Mouse (Mus musculus) liver, embryonic 16.5 days (tissue): ENCODE measurements around the gene Pspn. TPM values are rescaled to one million over a fixed set of nuclear protein-coding genes. Genes with fewer than 3 reads are reported as not detected.

Experiments
- ATAC-seq: fragments of 200-750 bp; cut with Nextera tagmentation; 2 replicates; pipeline ENCODE4 v1.8.0; 2017; ENCODE audit warnings: low read depth, mild to moderate bottlenecking, moderate number of reproducible peaks, moderate library complexity
- H3K27ac ChIP-seq: fragments of 300-500 bp; sonication (generic); 2 replicates; pipeline ENCODE4 v1.5.1; 2014; ENCODE audit warnings: mild to moderate bottlenecking, low read length
- H3K27me3 ChIP-seq: fragments of 300-500 bp; sonication (generic); 2 replicates; pipeline ENCODE4 v1.6.1; 2014; ENCODE audit warnings: low read depth, low read length, mixed read lengths; ENCODE audit not compliant: control insufficient read depth, insufficient read depth
- H3K36me3 ChIP-seq: fragments of 300-500 bp; sonication (generic); 2 replicates; pipeline ENCODE4 v1.6.1; 2014; ENCODE audit warnings: mild to moderate bottlenecking; ENCODE audit not compliant: control insufficient read depth, insufficient read depth
- H3K4me1 ChIP-seq: fragments of 300-500 bp; sonication (generic); 2 replicates; pipeline ENCODE4 v1.6.1; 2014; ENCODE audit warnings: low read depth, low read length, mixed read lengths; ENCODE audit not compliant: control insufficient read depth
- H3K4me2 ChIP-seq: fragments of 300-500 bp; sonication (generic); 2 replicates; pipeline ENCODE4 v1.6.1; 2014; ENCODE audit warnings: low read depth, low read length, mixed read lengths
- H3K4me3 ChIP-seq: fragments of 300-500 bp; sonication (generic); 2 replicates; pipeline ENCODE4 v1.5.1; 2014; ENCODE audit warnings: low read depth, mild to moderate bottlenecking, low read length
- H3K9ac ChIP-seq: fragments of 300-500 bp; sonication (generic); 2 replicates; pipeline ENCODE4 v1.6.1; 2014; ENCODE audit warnings: low read depth, low read length
- H3K9me3 ChIP-seq: fragments of 300-500 bp; sonication (generic); replicated peaks from 2 replicates; pipeline ENCODE4 v1.6.1; 2016; ENCODE audit warnings: low read length; ENCODE audit not compliant: control insufficient read depth
- WGBS: fragments of 180-500 bp; shearing (Covaris S2); extraction: QIAGEN DNeasy Blood & Tissue Kit; methylation state at CpG from one replicate; pipeline ENCODE4 v1.1.7; 2014; ENCODE audit not compliant: insufficient replicate concordance; 5-methylcytosine and 5-hydroxymethylcytosine counted together
- polyA plus RNA-seq: library from polyadenylated mRNA; unstranded; fragments of >200 nt; fragmentation: Nextera tagmentation; extraction: Ambion mirVana; gene quantifications from 2 replicates; pipeline ENCODE4 v1.2.1, GENCODE M21; 2015

The Pspn gene
- polyA plus RNA-seq, 1 experiment from 2014 or later = not detected

- H3K4me3 ChIP-seq = peak overlapping the region; percentile 73
- WGBS = 67% methylated on average over 7 of the region's 7 CpGs
Measured at GRCm38 (mm10) chr17:56988921-56989430, 10.8 kb downstream of the Pspn start.

GRCm38 (mm10) chr17:56988441-56988840 is 11.4 kb downstream of the Pspn start:
- Histone ChIP-seq H3K4me3 (no peak overlapping the region), H3K4me2 (no peak overlapping the region), H3K9ac (no peak overlapping the region), H3K27me3 (no peaks in the 10 kb centered on the region), H3K9me3 (no peaks in the 10 kb centered on the region), H3K36me3 (peaks cover 8% of the 10 kb centered on the region), H3K27ac (no peak overlapping the region), H3K4me1 (peaks cover 15% of the 10 kb centered on the region)
- WGBS = 73% methylated on average over 7 of the region's 7 CpGs
- no peak for ATAC-seq

More at GRCm38 (mm10) chr17:56988921-56989430, 10.8 kb downstream of the Pspn start:
- Histone ChIP-seq H3K4me2 (peak overlapping the region; percentile 87), H3K9ac (no peak overlapping the region), H3K27me3 (no peaks in the 10 kb centered on the region), H3K27ac (no peak overlapping the region), H3K9me3 (no peaks in the 10 kb centered on the region), H3K4me1 (peaks cover 15% of the 10 kb centered on the region), H3K36me3 (peaks cover 12% of the 10 kb centered on the region)
- no peak for ATAC-seq

DNA sequence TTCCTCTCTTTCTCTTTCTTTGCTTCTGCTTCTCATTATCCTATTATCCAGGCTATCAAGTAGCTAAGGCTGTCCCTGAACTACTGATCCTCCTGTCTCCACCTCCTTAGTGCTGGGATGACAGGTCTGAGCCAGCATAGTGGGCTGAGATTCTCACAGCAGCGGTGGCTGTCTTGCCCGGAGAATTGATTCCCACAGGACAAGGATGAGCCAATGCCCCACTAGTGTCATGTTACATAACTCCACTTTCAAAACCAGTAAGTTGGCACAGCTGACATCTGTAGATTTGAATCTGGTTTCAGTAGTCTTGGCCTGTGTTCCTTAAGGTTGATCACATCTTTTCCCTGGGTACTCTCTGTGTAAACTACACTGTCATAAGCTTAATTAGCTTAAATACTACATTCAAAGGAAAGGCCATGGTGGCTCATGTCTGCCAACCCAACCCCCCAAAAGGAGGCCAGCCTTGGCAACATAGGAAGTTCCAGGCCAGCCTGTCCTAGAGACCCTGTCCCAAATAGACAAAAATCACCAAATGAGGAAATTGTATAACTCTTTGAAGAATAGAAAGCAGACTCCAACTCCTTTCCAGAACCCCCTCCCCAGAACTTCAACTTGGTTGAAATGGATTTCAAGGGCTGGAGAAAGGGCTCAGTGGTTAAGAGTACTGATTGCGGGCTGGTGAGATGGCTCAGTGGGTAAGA is 13.6 kb downstream of the Pspn start:
- Histone ChIP-seq H3K4me3 (no peak overlapping the region), H3K9me3 (no peaks in the 10 kb centered on the region), H3K4me2 (no peak overlapping the region), H3K36me3 (no peaks in the 10 kb centered on the region), H3K9ac (no peak overlapping the region), H3K27me3 (no peaks in the 10 kb centered on the region), H3K27ac (no peak overlapping the region), H3K4me1 (peaks cover 14% of the 10 kb centered on the region)
- 74% methylated on average over 3 of the region's 3 CpGs for WGBS
- no peak for ATAC-seq

GRCm38 (mm10) chr17:56985656-56986055 is 14.2 kb downstream of the Pspn start:
- Histone ChIP-seq H3K27ac (no peak overlapping the region), H3K27me3 (no peaks in the 10 kb centered on the region), H3K36me3 (no peaks in the 10 kb centered on the region), H3K4me3 (no peak overlapping the region), H3K4me2 (no peak overlapping the region), H3K9ac (no peak overlapping the region), H3K4me1 (peaks cover 8% of the 10 kb centered on the region), H3K9me3 (no peaks in the 10 kb centered on the region)
- no peak for ATAC-seq
- 61% methylated on average over 3 of the region's 3 CpGs for WGBS

GRCm38 (mm10) chr17:56984886-56985285 is 14.9 kb downstream of the Pspn start:
- Histone ChIP-seq H3K9ac (no peak overlapping the region), H3K27me3 (no peaks in the 10 kb centered on the region), H3K36me3 (no peaks in the 10 kb centered on the region), H3K4me2 (no peak overlapping the region), H3K4me3 (no peak overlapping the region), H3K27ac (no peak overlapping the region), H3K9me3 (no peaks in the 10 kb centered on the region), H3K4me1 (peaks cover 5% of the 10 kb centered on the region)
- ATAC-seq = no peak
- 67% methylated on average over 9 of the region's 9 CpGs for WGBS

DNA sequence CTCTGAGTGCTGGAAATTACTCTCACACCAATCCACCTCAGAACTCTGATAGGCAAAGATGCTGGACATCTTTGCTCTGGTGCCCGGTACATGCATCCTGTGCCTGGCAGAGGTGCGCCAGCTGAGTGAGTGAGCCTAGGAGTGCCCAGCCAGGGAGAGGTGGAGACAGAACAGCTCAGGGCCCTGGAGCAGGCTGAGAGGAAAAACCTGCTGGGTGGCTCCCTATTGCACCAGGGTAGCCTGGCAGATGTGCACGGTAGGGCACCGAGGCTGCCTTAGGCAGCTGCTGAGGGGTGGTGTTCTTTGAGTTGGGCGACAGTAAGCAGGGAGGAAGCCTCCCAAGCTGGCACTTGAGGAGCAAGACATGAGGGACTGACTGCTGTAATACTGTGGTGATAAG is 17.8 kb downstream of the Pspn start, which contains the start of gene Acer1:
Gene Acer1 (minus strand): TSS at position 114 of the 400 bp plus-strand sequence.
- no peak for ATAC-seq
- H3K27me3 ChIP-seq = no peaks in the 10 kb centered on the region

GRCm38 (mm10) chr17:56981049-56981448 is 18.8 kb downstream of the Pspn start:
- H3K4me1 ChIP-seq = no peaks in the 10 kb centered on the region
- H3K27me3 ChIP-seq = no peaks in the 10 kb centered on the region
- 58% methylated on average over 7 of the region's 7 CpGs for WGBS
- H3K9me3 ChIP-seq = no peaks in the 10 kb centered on the region
- H3K27ac ChIP-seq = no peak overlapping the region
- no peak overlapping the region for H3K9ac ChIP-seq
- H3K4me3 ChIP-seq = no peak overlapping the region
- no peak overlapping the region for H3K4me2 ChIP-seq
- no peak for ATAC-seq
- H3K36me3 ChIP-seq = no peaks in the 10 kb centered on the region

More for the DNA sequence above, 17.8 kb downstream of the Pspn start, which contains the start of gene Acer1:
- H3K4me2 ChIP-seq = no peak within 1 kb of the TSS
- H3K36me3 ChIP-seq = no peaks in the 10 kb centered on the region
- H3K9ac ChIP-seq = no peak within 1 kb of the TSS
- H3K27ac ChIP-seq = no peak within 1 kb of the TSS
- WGBS = 74% methylated on average over 5 of the region's 5 CpGs
- no peaks in the 10 kb centered on the region for H3K9me3 ChIP-seq
- no peaks in the 10 kb centered on the region for H3K4me1 ChIP-seq
- no peak within 1 kb of the TSS for H3K4me3 ChIP-seq

GRCm38 (mm10) chr17:56979524-56979923 is 20.3 kb downstream of the Pspn start:
- Histone ChIP-seq H3K4me2 (no peak overlapping the region), H3K27me3 (no peaks in the 10 kb centered on the region), H3K27ac (no peak overlapping the region), H3K4me1 (no peaks in the 10 kb centered on the region), H3K36me3 (no peaks in the 10 kb centered on the region), H3K9ac (no peak overlapping the region), H3K4me3 (no peak overlapping the region), H3K9me3 (no peaks in the 10 kb centered on the region)
- WGBS = 22% methylated on average over 7 of the region's 8 CpGs
- ATAC-seq = no peak

DNA sequence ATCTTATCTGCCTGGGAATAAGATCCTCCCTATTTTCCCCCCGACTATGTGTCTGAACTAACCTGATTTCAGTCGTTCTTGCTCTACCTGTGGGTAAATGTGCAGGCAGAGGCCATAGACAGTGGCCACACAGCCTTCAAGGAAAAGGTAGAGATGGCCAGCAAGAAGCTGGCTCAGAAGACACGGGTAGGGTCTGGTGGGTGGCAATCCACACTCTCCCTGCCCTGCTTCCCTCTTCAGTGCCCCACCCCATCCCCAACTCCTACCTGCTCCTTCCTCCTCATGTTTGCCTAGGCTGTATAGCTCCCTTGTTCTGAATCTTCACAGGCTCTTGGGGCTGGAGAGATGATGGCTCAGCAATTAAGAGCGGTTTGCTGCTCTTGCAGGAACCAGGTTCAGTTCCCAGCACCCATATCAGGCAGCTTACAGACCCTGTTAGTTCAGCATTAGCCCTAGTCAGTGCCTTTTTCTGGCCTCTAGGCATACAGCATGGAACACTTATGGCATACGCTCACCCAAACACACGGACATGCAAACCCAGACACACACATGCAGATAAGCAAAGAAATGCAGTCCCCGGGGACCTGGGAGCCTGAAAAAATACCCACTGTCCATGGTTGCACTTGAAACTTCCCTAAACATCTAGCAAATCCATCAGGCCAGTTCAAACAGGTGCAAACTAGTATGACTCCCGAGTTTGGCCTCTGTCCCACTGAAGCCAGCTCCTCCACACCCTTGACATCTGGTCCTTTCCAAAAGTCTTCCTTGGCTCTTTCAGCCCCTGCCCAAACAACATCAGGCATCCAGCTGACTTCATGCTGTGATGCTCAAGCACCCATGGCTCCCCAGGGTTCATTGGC is 23.1 kb downstream of the Pspn start:
- H3K27me3 ChIP-seq = no peaks in the 10 kb centered on the region
- no peak overlapping the region for H3K9ac ChIP-seq
- no peaks in the 10 kb centered on the region for H3K4me1 ChIP-seq
- H3K4me2 ChIP-seq = no peak overlapping the region
- no peak overlapping the region for H3K27ac ChIP-seq
- H3K9me3 ChIP-seq = no peaks in the 10 kb centered on the region
- no peak overlapping the region for H3K4me3 ChIP-seq
- H3K36me3 ChIP-seq = no peaks in the 10 kb centered on the region
- no peak for ATAC-seq
- 56% methylated on average over 8 of the region's 8 CpGs for WGBS
